Mouse (Mus musculus) forebrain, embryonic 15.5 days (tissue): ENCODE results near the gene Zbtb16. TPM values are rescaled to one million over a fixed set of nuclear protein-coding genes. Genes with fewer than 3 reads are reported as not detected.

ENCODE experiments used
- ATAC-seq: fragments of 200-750 bp; cut with Nextera tagmentation; replicated peaks from 2 replicates; pipeline ENCODE4 v1.8.0; 2017; ENCODE audit warnings: mild to moderate bottlenecking, moderate TSS enrichment, moderate library complexity
- H3K27ac ChIP-seq: fragments of 300-500 bp; sonication (generic); replicated peaks from 2 replicates; pipeline ENCODE4 v1.5.1; 2015; ENCODE audit warnings: mild to moderate bottlenecking, inconsistent platforms
- H3K27me3 ChIP-seq: fragments of 300-500 bp; sonication (generic); 2 replicates; pipeline ENCODE4 v1.6.1; 2015; ENCODE audit warnings: inconsistent platforms
- H3K36me3 ChIP-seq: fragments of 300-500 bp; sonication (generic); 2 replicates; pipeline ENCODE4 v1.6.1; 2015; ENCODE audit warnings: mild to moderate bottlenecking, inconsistent platforms
- H3K4me1 ChIP-seq: fragments of 300-500 bp; sonication (generic); 2 replicates; pipeline ENCODE4 v1.6.1; 2015; ENCODE audit warnings: inconsistent platforms
- H3K4me2 ChIP-seq: fragments of 300-500 bp; sonication (generic); replicated peaks from 2 replicates; pipeline ENCODE4 v1.6.1; 2015; ENCODE audit warnings: mild to moderate bottlenecking, inconsistent platforms
- H3K4me3 ChIP-seq: fragments of 300-500 bp; sonication (generic); 2 replicates; pipeline ENCODE4 v1.5.1; 2015; ENCODE audit warnings: mild to moderate bottlenecking, inconsistent platforms
- H3K9ac ChIP-seq: fragments of 300-500 bp; sonication (generic); replicated peaks from 2 replicates; pipeline ENCODE4 v1.6.1; 2015; ENCODE audit warnings: mild to moderate bottlenecking, inconsistent platforms
- H3K9me3 ChIP-seq: fragments of 300-500 bp; sonication (generic); 2 replicates; pipeline ENCODE4 v1.6.1; 2016; ENCODE audit warnings: inconsistent platforms
- WGBS: fragments of 180-500 bp; shearing (Covaris S2); methylation state at CpG from one replicate; pipeline ENCODE4 v1.1.7; 2015; ENCODE audit warnings: mixed read lengths; 5-methylcytosine and 5-hydroxymethylcytosine counted together
- polyA plus RNA-seq: library from polyadenylated mRNA; unstranded; fragments of >200 nt; fragmentation: Nextera tagmentation; extraction: Ambion mirVana; gene quantifications from 2 replicates; pipeline ENCODE4 v1.2.1, GENCODE M21; 2015

Zbtb16 gene
- polyA plus RNA-seq, 1 experiment from 2014 or later: 5.2 TPM

DNA sequence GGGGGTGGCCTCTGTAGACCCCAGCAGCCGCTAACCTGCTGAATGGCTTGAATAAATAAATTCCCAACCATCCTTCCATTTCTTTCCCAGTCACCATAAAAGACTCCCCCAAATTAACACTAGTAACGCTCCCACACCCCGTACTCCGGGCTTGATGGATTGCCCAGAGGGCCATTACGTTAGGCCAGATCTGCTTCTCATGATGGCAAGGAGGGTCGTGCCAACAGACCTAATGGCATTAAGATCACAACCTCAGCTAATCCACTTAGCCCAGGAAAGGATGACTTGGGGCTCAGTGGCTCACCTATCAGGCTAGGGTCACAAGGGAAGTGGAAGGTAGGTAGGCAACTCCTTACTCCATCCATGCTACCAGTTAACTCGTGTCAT lies 12.7 kb downstream of the Zbtb16 start:
- Histone ChIP-seq H3K9ac (no peak overlapping the region), H3K4me1 (peaks cover 11% of the 10 kb centered on the region), H3K9me3 (no peaks in the 10 kb centered on the region), H3K27me3 (peaks cover 5% of the 10 kb centered on the region; the same call in 1 of the 2 replicates), H3K36me3 (no peaks in the 10 kb centered on the region), H3K27ac (no peak overlapping the region), H3K4me2 (no peak overlapping the region), H3K4me3 (no peak overlapping the region)
- 17% methylated on average over 7 of the region's 7 CpGs for WGBS
- no peak for ATAC-seq

DNA sequence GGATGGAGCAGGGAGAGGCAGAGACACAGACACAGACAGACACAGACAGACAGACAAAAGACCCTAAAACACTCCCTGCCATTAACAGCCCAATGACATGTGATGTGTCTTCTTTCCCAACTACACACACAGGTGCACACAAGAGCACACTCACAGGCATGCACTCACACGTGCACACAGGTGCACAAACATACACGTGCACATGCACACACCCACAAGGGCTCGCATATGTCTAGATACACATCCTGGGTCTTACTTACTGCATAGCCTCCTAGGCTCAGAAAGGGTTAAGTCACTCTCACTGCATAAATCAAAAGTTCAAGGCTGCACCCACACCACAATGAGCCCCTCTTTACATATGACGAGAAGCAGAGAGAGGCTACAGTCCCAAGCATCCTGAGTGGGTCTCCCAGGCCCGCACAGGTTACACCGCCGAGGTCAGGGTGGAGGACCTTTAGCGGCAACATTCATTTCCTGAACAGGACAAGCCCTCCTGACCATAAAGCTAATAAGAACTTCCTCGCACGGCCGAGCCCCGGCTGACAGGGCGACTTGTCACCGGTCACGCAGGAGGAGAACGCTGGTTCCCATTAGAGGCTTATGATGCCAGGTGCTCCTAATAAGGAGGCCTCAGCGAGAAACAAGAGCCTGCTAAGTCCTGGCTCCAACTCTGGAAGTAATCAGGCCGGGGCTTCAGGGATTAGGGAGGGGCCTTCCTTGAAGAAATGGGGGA lies 13.3 kb downstream of the Zbtb16 start:
- H3K4me1 ChIP-seq: peaks cover 11% of the 10 kb centered on the region
- H3K4me3 ChIP-seq: no peak overlapping the region
- ATAC-seq: no peak
- no peaks in the 10 kb centered on the region for H3K9me3 ChIP-seq
- H3K9ac ChIP-seq: no peak overlapping the region
- H3K27ac ChIP-seq: no peak overlapping the region
- no peak overlapping the region for H3K4me2 ChIP-seq
- no peaks in the 10 kb centered on the region for H3K36me3 ChIP-seq
- WGBS: 20% methylated on average over 18 of the region's 18 CpGs
- peaks cover 5% of the 10 kb centered on the region; the same call in 1 of the 2 replicates for H3K27me3 ChIP-seq

DNA sequence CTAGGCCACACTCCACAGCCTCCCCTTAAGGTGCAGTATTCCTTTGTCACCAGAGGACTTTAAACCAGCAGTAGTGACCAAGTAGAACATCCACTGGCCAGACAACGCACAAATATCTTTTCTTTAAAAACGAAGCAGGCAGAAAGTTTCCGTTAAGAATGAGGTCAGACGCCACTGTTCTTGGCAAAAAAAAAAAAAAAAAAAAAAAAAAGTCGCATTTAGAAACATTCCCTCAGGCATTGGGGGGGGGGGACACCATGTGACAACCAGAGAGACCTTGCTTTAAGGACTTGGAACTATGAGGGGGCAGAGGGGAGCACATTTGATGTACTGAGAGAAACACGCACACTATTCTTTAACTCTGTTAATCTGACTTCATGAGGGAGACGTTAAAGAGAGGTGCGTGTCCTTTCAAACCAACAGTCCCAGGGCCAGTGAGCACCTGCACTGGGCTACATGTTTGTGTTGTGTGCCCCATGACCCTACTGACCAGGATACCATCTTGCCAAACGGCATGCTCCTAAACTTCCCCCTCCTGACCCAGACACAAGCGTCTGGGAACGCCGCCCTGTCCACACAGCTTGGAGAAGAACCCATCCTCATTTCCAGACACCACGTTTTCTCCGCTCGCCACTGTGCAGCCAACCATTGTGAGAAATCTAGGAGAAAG lies 14.0 kb downstream of the Zbtb16 start:
- no peak for ATAC-seq
- WGBS: 65% methylated on average over 15 of the region's 15 CpGs
- Histone ChIP-seq H3K9me3 (no peaks in the 10 kb centered on the region), H3K9ac (no peak overlapping the region), H3K4me1 (peaks cover 11% of the 10 kb centered on the region), H3K4me3 (no peak overlapping the region), H3K27ac (no peak overlapping the region), H3K4me2 (no peak overlapping the region), H3K27me3 (peaks cover 5% of the 10 kb centered on the region; the same call in 1 of the 2 replicates), H3K36me3 (no peaks in the 10 kb centered on the region)

DNA sequence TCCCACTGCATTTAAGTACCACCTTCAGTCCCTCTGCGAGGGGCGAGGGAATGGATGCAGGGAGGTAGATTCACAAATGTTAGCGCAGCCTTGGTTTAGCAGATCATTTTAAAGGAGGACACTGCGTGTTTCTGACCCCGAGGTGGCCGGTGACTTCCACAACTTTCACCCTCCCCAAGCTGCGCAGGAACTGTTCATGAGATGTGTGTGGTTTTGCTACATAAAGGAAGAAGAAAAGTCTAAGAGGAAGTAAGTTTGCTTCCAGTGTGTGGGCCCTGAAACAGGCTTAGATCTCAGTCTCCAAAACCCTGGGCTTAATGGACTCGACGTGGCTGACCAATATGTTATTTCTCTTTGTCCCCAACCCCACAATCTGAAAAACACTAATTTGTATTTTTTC lies 14.6 kb downstream of the Zbtb16 start:
- H3K4me1 ChIP-seq: peaks cover 11% of the 10 kb centered on the region
- no peaks in the 10 kb centered on the region for H3K9me3 ChIP-seq
- H3K27me3 ChIP-seq: peaks cover 5% of the 10 kb centered on the region; the same call in 1 of the 2 replicates
- no peak overlapping the region for H3K27ac ChIP-seq
- H3K9ac ChIP-seq: no peak overlapping the region
- H3K36me3 ChIP-seq: no peaks in the 10 kb centered on the region
- WGBS: 83% methylated on average over 9 of the region's 9 CpGs
- H3K4me3 ChIP-seq: no peak overlapping the region
- H3K4me2 ChIP-seq: no peak overlapping the region
- ATAC-seq: no peak

DNA sequence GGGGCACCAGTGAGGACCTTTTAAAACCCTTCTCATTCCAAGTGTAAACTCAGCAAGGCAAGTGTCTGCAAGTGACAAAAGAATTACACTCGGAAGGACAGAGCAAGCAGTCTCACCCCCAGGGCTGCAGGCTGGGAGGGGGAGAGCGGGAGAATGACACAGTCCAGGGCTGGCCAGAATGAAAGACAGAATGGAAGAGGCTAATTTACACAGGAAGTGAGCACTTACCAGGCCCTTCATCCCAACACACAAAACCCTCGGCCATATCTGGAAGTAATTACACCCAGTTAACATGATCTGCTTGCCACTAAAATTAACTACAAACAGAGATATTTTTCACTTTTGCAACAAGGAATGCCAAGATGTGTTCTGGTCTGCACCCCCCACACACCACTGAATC lies 15.2 kb downstream of the Zbtb16 start:
- H3K36me3 ChIP-seq: no peaks in the 10 kb centered on the region
- H3K9ac ChIP-seq: no peak overlapping the region
- no peak overlapping the region for H3K4me2 ChIP-seq
- H3K4me3 ChIP-seq: no peak overlapping the region
- peaks cover 11% of the 10 kb centered on the region for H3K4me1 ChIP-seq
- H3K27me3 ChIP-seq: peaks cover 5% of the 10 kb centered on the region; the same call in 1 of the 2 replicates
- no peaks in the 10 kb centered on the region for H3K9me3 ChIP-seq
- no peak overlapping the region for H3K27ac ChIP-seq
- no peak for ATAC-seq
- 24% methylated on average over 3 of the region's 3 CpGs for WGBS

DNA sequence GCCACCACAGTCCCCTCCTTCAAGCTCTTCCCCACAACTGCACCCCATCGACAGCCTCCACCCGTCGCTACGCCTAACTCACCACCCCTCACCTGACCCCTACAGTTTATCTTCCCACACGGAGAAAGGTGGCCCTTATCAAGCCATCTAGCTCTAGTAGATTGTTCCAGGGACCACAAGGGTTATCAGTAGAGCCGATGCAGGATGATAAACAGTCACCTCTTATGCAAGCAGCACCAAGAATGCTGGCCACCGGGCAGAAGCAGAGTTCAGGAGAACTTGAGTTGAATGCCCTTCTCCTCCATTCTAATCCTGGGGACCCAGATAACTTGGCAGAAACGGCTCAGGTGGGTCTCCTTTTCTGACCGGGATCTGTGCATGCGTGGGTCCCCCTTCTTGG lies 16.3 kb downstream of the Zbtb16 start:
- WGBS: 90% methylated on average over 10 of the region's 10 CpGs
- Histone ChIP-seq H3K27ac (no peak overlapping the region), H3K9ac (no peak overlapping the region), H3K4me2 (no peak overlapping the region), H3K27me3 (peaks cover 5% of the 10 kb centered on the region; the same call in 1 of the 2 replicates), H3K36me3 (no peaks in the 10 kb centered on the region), H3K9me3 (no peaks in the 10 kb centered on the region), H3K4me1 (peaks cover 11% of the 10 kb centered on the region), H3K4me3 (no peak overlapping the region)
- ATAC-seq: no peak

DNA sequence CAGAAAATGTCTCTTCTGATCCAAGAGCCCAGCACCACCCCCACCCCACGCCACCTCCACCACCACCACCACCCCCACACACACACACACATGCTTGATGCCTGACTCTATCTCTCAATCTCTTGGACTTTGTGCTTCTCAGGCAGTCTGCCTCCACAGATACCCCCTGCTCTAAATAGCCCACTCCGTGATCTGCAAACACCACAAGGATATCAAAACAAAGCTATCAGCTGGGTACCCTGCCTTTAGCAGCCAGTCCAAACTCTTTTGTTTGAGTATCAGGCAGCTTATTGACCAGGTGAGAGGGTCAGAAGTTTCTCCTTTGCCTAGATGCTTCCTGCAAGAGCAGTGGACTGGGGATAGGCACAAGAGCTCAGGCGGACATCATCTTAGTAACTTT lies 16.9 kb downstream of the Zbtb16 start:
- Histone ChIP-seq H3K9ac (no peak overlapping the region), H3K27ac (no peak overlapping the region), H3K36me3 (no peaks in the 10 kb centered on the region), H3K9me3 (no peaks in the 10 kb centered on the region), H3K4me1 (peaks cover 14% of the 10 kb centered on the region), H3K4me3 (no peak overlapping the region), H3K4me2 (no peak overlapping the region), H3K27me3 (peaks cover 5% of the 10 kb centered on the region; the same call in 1 of the 2 replicates)
- no peak for ATAC-seq
- 88% methylated on average over 3 of the region's 3 CpGs for WGBS

DNA sequence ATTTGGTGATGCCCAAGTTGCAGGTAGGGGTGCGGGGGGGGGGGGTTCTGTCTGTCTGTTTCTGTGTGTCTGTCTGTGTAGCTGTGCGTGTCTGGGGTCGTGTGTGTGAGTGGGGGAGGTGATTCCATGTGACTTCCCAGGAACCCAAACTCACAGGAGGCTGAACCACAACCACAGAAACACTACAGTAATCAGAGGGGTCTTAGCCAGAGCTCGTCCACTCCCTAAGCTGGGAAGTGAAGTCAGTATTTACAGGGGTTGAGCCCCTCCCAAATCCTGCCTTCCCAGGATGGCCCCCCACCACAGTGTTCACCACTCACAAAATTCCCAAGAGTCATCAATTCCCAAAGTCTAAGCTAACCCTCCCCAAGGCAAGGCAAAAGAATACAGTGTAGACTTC lies 18.1 kb downstream of the Zbtb16 start:
- no peaks in the 10 kb centered on the region for H3K36me3 ChIP-seq
- WGBS: 87% methylated on average over 4 of the region's 4 CpGs
- ATAC-seq: no peak

DNA sequence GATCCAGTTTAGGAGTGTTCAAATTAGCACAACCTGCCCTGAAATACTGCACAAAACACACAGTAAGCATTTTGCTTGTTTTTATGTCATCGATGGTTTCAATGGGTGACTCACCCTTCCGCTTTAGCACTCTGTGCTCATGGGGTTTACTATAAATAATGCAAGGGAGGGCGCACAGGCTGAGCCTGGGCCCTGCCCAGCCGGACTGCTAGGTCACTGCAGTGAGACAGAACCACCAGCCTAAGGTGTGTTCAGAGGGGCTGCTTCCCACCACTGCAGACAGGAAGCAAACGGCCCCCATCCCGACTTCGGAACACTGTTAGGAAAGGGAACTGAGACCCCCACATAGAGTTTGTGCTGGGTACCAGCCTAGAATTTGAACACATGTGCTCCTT lies 18.6 kb downstream of the Zbtb16 start:
- Histone ChIP-seq H3K27me3 (no peaks in the 10 kb centered on the region), H3K4me3 (no peak overlapping the region), H3K36me3 (no peaks in the 10 kb centered on the region), H3K9ac (no peak overlapping the region), H3K27ac (no peak overlapping the region), H3K4me1 (peaks cover 7% of the 10 kb centered on the region), H3K4me2 (no peak overlapping the region), H3K9me3 (no peaks in the 10 kb centered on the region)
- WGBS: 87% methylated on average over 7 of the region's 7 CpGs
- ATAC-seq: no peak

More for the DNA sequence above, 18.1 kb downstream of the Zbtb16 start:
- H3K27ac ChIP-seq: no peak overlapping the region
- H3K4me1 ChIP-seq: peaks cover 7% of the 10 kb centered on the region
- H3K4me3 ChIP-seq: no peak overlapping the region
- peaks cover 4% of the 10 kb centered on the region; the same call in 1 of the 2 replicates for H3K27me3 ChIP-seq
- H3K9me3 ChIP-seq: no peaks in the 10 kb centered on the region
- H3K4me2 ChIP-seq: no peak overlapping the region
- H3K9ac ChIP-seq: no peak overlapping the region

DNA sequence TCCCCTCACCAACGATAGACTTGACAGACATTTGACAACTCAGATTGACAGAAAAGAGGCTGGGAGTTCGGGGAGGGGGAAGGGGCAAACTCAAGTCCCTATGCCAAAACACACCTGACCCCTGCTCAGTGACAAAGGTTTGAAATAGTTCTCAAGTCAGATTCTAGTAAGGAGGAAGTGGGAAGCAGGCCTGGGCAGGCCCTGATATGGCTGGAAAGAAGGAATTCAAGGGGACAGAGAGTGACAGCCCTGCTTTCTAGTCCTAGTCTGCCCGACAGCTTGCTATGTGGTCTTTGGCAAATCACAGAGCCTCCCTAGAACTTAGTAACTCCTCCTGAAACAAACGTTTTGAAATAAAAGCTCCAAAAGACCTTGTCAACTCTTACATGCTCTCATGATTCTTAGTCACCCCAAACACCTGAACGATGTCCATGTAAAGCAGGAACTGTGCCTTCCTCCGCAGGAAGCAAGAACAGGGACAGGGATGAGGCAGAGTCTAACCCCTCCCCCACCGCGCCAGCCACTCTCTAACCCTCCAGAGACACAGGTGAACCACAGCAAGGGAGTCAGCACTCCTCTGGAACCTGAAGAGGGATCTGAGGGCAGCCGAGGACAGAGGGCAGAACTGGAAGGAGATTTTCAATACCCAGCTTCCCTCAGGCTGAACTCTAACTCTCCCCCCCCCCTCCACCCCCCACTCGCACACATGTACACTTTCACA lies 19.2 kb downstream of the Zbtb16 start:
- no peaks in the 10 kb centered on the region for H3K9me3 ChIP-seq
- H3K36me3 ChIP-seq: no peaks in the 10 kb centered on the region
- H3K27ac ChIP-seq: no peak overlapping the region
- H3K4me1 ChIP-seq: peaks cover 7% of the 10 kb centered on the region
- no peak overlapping the region for H3K9ac ChIP-seq
- WGBS: 57% methylated on average over 10 of the region's 10 CpGs
- H3K27me3 ChIP-seq: no peaks in the 10 kb centered on the region
- H3K4me2 ChIP-seq: no peak overlapping the region
- no peak overlapping the region for H3K4me3 ChIP-seq
- ATAC-seq: no peak

DNA sequence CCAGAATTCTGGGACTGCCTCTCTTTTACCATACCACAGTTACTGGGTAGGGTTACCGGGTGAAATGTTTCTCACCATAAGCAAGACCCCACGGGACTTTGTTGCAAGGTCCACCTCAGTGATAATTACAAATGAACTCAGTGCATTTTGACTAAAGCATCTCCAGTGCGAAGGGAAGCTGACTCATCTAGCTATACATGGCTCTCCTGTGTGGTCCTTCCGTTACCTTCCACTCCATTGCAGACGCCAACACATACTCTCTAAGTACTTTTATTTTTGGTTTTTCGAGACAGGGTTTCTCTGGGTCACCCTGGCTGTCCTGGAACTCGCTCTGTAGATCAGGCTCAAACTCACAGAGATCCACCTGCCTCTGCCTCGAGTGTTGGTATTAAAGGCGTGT lies 19.9 kb downstream of the Zbtb16 start:
- Histone ChIP-seq H3K4me3 (no peak overlapping the region), H3K27me3 (no peaks in the 10 kb centered on the region), H3K4me1 (peaks cover 7% of the 10 kb centered on the region), H3K27ac (no peak overlapping the region), H3K36me3 (no peaks in the 10 kb centered on the region), H3K9me3 (no peaks in the 10 kb centered on the region), H3K4me2 (no peak overlapping the region), H3K9ac (no peak overlapping the region)
- no peak for ATAC-seq
- WGBS: 94% methylated on average over 9 of the region's 9 CpGs

DNA sequence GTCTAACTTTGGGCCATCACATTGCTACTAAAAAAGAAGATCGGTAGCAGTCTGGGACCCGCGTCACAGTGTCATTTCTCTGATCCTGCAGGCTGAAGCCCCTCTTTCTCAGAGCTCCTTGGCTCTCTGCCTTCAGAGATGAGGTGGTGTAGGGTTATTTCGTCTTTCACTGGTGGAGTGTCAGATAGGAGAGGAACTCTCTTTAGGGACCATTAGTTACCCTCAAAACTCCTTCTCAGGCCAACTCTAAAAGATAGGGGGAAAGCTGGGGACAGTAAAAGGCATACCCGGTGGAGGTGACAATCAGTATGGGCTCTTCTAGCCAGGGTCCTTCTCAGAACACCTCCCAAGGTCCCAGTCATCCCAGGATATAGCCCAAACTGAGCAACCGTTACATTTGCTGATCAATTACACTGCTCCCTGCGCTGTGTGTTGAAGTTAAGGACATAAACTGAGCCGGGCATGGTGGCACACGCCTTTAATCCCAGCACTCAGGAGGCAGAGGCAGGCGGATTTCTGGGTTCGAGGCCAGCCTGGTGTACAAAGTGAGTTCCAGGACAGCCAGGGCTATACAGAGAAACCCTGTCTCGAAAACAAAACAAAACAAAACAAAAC lies 21.0 kb downstream of the Zbtb16 start:
- H3K27ac ChIP-seq: no peak overlapping the region
- 89% methylated on average over 12 of the region's 12 CpGs for WGBS
- no peaks in the 10 kb centered on the region for H3K9me3 ChIP-seq
- H3K27me3 ChIP-seq: no peaks in the 10 kb centered on the region
- no peak for ATAC-seq
- no peaks in the 10 kb centered on the region for H3K36me3 ChIP-seq
- H3K4me2 ChIP-seq: no peak overlapping the region
- no peak overlapping the region for H3K9ac ChIP-seq
- H3K4me3 ChIP-seq: no peak overlapping the region
- H3K4me1 ChIP-seq: peaks cover 3% of the 10 kb centered on the region
